Mouse (Mus musculus) kidney, adult 9 months (tissue): Measurements from ENCODE around the gene 0610012G03Rik.

Experiments
- DNase-seq: peaks from one replicate; pipeline ENCODE4 v3.0.0; 2022

The 0610012G03Rik gene

DNA sequence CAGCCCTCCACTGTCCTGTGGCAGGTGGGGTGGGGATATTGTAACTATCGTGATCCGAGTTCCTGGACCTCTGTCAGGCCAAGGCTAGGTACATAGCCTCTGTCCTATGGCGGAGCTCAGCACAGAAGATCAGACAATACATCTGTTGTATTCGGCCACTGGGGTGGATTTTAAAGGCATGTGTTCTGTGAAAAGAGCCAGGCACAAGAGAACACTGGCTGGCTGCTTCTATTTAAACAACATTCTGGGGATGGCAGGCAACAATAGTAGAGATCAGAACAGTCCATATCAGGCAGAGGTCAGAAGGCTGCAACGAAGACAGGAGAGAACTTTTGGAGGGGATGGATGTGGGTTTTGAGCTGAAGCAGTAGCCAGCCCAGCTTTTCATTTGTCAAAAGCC lies 16.0 kb downstream of the 0610012G03Rik start:
- no peak for DNase-seq

DNA sequence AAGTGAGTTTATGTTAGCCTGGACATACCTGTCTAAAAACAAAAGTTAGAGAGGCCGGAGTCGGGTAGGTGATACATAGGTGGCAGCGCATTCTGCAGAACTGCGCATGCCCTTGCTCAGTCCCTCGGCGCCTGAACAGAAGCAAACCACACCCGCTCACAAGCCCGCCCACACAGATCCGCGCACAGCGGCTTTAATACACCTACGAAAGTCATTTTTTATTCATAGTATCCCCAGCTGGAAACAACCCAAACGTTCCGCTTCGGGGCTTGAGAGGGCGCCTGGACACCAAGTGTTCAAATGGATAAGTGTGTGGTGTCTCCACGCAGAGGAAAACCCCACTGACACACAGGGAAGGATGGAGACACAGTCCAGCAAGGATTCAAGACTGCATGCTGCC lies 17.0 kb downstream of the 0610012G03Rik start:
- DNase-seq: no peak

DNA sequence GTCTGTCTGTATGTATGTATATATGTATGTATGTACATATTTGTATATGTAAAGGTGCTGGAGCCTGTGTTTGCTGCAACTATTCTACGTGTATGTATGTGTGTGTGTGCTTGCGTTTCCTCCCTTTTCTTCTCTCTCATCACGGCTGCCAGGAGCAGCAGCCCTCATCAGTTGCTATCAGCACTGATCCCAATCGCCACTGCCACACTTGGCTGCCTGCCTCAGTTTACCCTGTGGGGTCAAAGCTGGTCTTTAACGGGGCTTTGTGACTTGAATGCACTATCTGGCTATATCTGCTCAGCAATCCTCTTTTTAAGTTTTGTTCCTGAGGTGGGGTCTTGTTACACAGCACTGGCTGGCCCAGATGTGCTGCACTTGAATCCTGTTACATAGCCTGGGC lies 20.9 kb downstream of the 0610012G03Rik start:
- no peak for DNase-seq

DNA sequence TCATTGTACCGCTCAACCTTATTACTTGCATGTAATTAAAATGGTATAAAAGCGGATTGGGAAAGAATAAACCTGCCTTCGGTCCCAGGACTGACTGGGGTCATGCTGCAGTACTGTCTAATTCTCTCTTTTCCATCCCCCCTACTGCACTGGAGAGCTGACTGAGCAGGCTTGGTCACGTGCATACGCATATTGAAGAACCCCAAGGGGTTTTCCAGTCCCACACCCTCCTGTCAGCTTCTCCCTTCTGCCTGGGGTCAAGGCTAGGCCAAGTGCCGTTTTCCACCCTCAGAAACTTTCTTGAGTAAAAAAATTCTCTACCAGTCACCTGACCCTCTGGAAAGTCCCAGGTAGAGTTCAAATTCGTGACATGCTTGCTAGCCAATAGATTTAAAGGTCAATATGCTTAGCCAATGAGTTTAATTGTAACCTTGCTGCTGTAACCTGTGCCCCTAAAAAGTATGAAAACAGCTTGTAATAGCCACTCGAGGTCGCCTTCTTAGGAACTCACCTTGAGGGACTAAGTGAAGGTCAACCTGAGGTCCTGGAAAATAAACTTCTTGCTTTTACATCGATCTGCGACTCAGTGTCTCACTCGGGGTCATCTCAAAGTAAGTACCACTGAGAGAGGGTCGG lies 21.6 kb downstream of the 0610012G03Rik start:
- DNase-seq: no peak

DNA sequence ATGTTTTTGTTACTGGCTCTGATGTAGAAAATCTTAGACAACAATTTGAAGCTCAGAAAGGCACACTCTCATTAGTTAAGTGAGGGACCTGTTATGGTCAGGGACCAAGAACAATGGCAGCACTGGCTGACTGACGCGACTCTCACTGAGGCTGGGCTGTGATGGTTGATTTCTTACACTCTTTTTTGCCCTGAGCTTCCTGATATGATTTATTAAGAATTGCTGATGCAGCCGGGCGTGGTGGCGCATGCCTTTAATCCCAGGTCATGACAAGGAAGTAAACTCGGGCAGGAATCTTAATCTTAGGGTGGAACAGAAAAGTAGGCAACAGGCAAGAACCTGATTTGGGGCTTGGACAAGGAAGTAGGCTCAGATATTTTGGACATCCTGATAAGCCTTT lies 22.2 kb downstream of the 0610012G03Rik start:
- no peak for DNase-seq

DNA sequence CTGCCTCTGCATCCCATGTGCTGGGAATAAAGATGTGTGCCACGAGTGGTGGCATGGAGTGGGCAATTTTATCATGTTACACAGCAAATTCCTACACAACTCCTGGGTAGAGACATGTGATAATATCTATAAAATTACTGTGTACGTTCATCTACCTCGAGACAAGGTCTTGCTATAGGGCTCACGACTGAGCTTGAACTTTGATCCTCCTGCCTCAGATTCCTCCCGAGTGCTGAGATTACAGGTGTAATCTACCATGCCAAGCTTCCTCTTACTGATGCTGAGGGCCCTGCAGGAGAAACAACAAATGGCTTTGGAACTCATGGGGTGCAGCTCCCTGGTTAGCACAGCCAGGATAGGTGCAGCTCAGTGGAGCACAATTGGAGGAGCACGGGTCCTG lies 23.9 kb downstream of the 0610012G03Rik start:
- no peak for DNase-seq

DNA sequence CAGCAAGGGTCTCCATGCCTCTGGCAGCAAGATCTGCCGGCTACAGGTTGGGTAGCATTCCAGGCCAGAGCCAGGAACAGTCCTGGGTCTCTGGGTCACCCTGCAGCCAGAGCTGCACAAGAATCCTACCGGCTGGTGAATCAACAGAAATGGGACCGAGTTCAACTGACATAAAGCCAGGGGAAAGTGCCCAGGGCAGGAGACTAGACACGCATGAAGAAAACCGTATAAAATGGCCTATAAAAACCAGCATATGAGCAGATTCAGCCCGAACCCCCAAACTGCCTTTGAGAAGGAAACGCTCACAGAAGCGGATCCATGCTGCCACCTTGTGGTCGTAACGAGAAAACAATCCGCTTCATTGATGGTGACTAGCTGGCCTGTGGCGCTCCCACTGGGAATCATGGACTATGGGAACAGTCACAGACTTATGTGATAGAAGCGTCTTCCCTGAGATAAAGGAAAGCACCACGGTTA lies 30.0 kb downstream of the 0610012G03Rik start:
- DNase-seq: peak; percentile 81

DNA sequence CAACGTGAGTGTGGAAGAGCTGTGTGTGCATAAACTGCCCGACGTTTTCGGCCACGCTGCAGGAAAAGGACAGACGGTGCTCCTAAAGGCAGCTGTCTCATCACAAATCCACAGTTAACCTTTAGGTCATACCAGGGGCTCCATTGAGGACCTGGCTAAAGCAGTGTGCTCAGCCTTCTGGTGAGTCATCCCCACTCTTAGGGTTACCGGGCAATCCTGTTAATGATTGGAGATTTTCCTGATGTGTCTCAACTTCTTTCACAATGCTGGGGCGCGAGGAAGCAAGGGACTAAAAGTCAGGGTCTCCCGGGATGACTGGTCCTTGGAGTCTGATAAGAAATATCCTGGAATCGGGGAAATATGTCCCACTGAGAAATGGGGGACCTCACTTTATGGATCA lies 30.5 kb downstream of the 0610012G03Rik start:
- DNase-seq: peak; percentile 52

DNA sequence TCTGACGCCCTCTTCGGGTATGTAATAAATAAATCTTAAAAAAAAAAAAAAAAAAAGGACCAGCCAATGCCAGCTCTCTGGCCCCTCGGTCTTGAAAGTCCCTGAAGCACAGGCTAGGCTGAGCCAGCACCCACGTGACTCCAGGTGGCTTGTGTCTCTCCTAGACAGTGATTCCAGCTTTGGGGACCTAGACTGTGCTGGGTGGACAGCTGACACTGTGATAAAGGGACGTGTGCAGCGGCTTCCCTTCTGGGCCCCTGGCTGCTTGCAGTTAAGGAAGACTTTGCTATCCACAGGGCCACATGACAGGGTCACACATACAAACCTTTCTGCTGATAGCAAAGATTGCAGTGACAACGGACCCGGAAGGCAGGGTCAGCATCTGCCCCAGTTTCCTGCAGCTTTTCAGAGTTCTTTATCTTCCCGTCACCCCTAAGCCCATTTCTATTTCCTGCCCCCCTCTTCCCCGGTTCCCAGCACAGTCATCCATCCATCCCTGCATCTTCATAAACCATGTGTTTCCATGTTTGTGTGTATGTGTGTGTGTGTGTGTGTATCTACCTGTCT lies 37.9 kb downstream of the 0610012G03Rik start:
- DNase-seq: peak; percentile 20

DNA sequence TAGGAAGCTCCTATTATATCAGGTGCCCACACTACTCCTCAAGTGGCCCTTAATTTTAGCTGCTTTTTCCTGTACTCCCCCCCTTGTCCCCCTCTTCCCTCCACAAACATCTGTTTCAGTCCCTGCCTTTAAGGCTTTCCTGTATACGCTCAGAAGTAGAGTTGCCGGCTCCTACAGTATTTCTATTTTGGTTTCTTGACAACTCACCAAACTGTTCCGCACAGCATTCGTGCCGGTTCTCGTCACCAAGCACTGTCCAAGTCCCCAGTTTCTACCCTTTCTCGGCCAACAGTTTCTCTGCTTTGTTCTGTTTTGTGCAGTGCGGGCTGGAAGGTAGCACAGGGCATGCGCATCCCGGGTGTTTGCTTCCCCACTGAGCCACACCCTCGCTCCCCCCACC lies 39.3 kb downstream of the 0610012G03Rik start:
- no peak for DNase-seq

DNA sequence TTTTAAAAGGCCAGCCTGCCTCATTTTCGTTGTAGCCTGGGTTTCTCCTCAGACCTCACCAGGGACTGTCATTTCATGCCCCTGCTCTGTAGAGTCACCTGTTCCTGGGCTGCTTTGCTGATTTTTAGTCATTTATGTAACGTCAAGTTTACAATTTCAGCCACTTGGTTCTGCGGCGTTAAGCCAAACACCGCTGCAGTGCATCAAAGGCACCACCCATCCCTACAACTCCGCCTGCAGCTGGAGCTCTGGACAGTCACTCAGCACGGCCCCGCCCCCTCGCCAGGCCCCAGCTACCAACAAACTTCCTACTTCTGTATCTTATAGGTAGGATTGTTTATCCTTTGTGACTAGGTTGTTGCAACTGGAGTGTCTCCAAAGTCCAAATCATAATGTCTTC lies 41.4 kb downstream of the 0610012G03Rik start:
- DNase-seq: peak; percentile 15

DNA sequence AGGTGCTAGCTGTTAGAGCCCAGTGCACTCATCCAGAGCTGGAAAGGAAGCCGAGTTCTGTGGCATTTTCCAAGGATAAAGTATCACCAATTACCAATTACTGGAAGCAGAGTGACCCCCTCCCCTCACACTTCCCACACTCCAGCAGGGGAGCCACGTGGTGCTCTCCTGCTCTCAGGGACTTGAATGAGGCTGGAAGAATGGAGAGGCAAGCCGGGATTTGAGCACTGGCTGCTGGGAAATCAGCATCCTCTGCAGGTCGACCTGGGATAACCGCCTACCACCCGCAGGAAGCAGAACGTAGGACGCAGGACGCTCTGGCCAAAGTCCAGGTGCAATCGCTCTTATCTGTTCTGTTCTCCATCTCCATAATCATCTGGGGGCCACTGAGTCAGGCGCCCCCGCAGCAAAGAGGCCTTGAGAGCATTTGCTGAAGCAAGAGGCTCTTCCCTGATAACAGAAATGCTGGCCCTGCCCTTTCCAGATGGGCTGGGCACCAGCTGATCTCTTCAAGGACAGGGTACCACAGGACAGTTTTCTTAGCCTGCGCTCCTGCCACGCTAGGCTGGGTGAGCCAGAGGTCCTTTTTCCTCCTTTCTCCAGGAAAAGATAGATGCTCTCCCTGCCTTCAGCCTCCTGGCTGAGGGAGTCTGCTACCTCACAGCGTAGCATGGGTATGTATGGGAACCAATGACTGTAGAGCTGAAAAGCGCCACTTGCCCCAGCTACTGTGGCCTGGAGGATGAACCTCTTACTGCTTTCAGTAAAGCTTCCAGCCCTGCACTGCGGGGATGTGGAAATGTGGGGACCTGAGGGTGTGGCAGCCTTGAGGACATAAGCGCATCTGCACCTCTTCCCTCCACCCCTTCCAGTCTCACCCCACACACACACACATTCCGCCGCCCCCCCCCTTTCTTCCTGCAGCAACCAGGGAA lies 42.1 kb downstream of the 0610012G03Rik start:
- DNase-seq: no peak

DNA sequence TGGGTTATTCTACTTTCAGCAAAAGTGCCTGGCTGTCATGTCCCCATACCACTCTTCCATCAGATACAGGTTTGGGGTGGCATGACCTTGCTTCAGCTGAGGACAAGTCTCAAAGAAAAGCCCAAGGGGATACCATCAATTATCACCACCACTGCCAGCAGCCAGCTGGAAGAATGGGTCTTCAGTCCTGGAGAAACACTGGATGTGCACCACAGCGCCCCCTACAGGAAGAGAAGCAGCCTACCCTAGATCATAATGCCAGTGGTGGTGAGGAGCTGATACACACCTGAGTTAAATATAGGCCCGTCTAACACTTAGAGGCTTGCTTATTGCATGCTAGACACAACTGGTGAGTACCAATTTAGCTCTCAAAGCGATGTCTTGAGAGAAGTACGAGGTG lies 43.0 kb downstream of the 0610012G03Rik start:
- no peak for DNase-seq

DNA sequence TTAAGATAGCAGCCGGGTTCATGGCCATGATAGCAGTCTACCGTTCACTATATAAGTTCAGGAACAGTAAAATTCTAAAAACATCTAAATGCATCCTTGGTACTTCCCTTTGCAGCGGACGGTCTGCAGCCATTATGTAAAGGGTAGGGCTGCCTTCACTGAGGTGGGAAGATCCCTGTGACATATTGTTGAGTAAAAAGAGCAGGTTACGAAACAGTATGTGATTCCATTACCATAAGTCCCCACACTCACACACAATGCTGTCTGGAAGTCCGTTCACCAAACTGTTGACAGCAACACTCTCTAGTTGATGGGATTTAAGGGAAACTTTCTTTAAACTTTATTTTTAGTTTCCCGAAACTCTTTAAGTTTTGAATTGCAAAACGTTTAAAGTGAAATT lies 45.1 kb downstream of the 0610012G03Rik start:
- DNase-seq: no peak

DNA sequence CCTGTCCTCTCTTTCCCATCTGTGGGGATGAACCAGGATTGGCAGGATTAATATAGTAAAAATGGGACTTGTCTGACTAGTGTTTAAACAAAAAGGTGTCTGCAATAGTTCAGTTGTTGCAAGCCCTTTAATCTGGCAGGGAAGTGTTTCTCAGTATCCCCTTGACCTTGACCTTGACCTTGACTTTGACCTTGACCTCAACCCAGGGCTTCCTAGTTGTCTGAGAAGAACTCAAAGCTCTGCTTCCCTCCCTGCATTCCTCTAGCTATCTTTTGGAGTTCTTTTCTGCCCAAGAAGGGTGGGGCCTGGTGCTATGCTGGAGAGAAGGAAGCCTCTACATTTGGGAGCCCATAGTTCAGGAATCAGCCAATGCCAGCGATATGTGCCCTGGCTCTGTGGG lies 46.4 kb downstream of the 0610012G03Rik start:
- no peak for DNase-seq

DNA sequence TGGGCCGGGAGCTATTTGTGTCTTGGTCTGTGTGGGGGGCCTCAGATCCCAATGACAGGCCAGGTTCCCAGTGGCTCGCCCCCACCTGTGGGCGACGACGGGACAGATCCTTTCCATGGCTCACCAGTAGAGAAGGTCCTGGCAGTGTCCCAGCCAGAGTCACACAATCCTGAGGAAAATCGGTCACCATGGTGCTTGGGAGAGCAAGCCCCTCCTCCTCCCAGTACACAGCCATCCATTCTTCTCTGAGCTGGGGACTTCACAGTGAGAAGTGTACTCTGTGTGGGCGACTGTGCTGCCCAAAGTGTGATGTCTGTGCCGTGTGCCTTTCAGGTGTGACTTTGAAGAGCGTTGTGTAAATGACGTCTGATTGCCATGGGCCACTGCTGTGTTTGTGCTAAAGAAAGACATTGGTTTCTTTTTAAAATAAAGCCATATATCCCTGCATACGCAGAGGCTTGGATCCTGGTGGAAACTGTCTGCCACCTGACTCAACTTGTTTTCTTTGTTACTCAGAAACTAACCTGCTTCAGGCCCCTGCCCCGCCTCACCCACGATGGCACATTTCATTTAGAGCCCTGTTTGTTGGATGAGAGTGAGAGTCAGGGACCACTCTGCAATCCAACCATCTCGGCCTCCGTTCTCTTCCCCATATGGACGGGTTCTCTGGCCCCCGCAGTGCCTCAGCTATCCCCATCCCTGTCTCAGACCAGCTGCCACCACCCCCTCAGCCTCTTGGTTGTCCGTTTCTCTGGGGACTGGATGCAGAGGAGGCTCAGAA lies 49.6 kb downstream of the 0610012G03Rik start:
- DNase-seq: no peak
